Mouse (Mus musculus) C2C12 (cell line): ENCODE results near the gene Scamp5. TPM values are rescaled to one million over a fixed set of nuclear protein-coding genes. Genes with fewer than 3 reads are reported as not detected.

ENCODE experiments used
- H3K27me3 ChIP-seq: one replicate; pipeline ENCODE4 v1.6.1; 2011; ENCODE audit not compliant: control insufficient read depth, insufficient read depth, insufficient read length
- H3K36me3 ChIP-seq: one replicate; pipeline ENCODE4 v1.6.1; 2011; ENCODE audit not compliant: control insufficient read depth, insufficient read depth
- H3K4me3 ChIP-seq: one replicate; pipeline ENCODE4 v1.5.1; 2011; ENCODE audit warnings: mild to moderate bottlenecking, control low read depth; ENCODE audit not compliant: poor library complexity, insufficient read depth, severe bottlenecking
- H3K79me2 ChIP-seq: one replicate; pipeline ENCODE4 v1.6.1; 2011; ENCODE audit not compliant: control insufficient read depth, insufficient read depth
- H3K79me3 ChIP-seq: one replicate; pipeline ENCODE4 v1.6.1; 2011; ENCODE audit warnings: low read depth, control low read depth
- H3ac ChIP-seq: one replicate; pipeline ENCODE3; 2011; ENCODE audit warnings: low read depth; ENCODE audit not compliant: control insufficient read depth, insufficient read length
- CEBPB ChIP-seq: IDR thresholded peaks from one replicate; pipeline ENCODE4 v1.6.1; 2011; ENCODE audit warnings: low read depth, mild to moderate bottlenecking, control low read depth, moderate library complexity
- CTCF ChIP-seq: IDR thresholded peaks from one replicate; pipeline ENCODE4 v1.5.1; 2011; ENCODE audit not compliant: control insufficient read depth, insufficient read depth, insufficient read length
- FOSL1 ChIP-seq: IDR thresholded peaks from one replicate; pipeline ENCODE4 v1.8.0; 2011; ENCODE audit warnings: mild to moderate bottlenecking, low read length; ENCODE audit not compliant: poor library complexity, insufficient read depth, severe bottlenecking
- MAX ChIP-seq: IDR thresholded peaks from one replicate; pipeline ENCODE4 v1.6.1; 2011; ENCODE audit warnings: mild to moderate bottlenecking, control low read depth
- MYOD1 ChIP-seq: IDR thresholded peaks from one replicate; pipeline ENCODE4 v1.6.1; 2011; ENCODE audit warnings: low read depth; ENCODE audit not compliant: control insufficient read depth, insufficient read length
- MYOG ChIP-seq: IDR thresholded peaks from one replicate; pipeline ENCODE4 v1.6.1; 2011; ENCODE audit not compliant: control insufficient read depth, insufficient read length; ENCODE audit errors: extremely low read depth
- USF1 ChIP-seq: IDR thresholded peaks from one replicate; pipeline ENCODE4 v1.6.1; 2011; ENCODE audit warnings: low read depth, mild to moderate bottlenecking, control low read depth, moderate library complexity
- polyA plus RNA-seq: library from polyadenylated mRNA; unstranded; fragments of >200 nt; fragmentation: generic; extraction: Trizol; gene quantifications from one replicate; pipeline ENCODE4 v1.2.1, GENCODE M21; 2012; ENCODE audit warnings: missing spikeins

The Scamp5 gene
- polyA plus RNA-seq, 1 experiment, result 15.2 TPM

DNA sequence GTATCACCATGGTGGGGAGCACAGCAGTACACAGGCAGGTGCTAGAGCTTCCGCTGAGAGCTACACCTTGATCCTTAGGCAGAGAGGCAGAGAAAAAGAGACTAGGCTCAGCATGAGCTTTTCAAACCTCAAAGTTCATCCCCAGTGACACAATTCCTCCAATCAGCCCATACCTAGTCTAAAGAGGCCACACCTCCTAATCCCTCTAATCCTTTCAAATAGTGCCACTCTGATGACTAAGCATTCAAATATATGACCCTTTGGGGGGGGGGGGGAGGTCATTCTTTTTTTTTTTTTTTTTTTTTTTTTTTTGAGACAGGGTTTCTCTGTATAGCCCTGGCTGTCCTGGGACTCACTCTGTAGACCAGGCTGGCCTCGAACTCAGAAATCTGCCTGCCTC is 69.1 kb downstream of the Scamp5 start:
- H3K79me2 ChIP-seq, result no peaks in the 10 kb centered on the region
- TF ChIP-seq USF1 (no peak), MAX (no peak), MYOD1 (no peak), FOSL1 (no peak), CTCF (no peak), CEBPB (no peak), MYOG (no peak)

GRCm38 (mm10) chr9:57392892-57393291 is 75.0 kb downstream of the Scamp5 start:
- no peaks in the 10 kb centered on the region for H3K79me2 ChIP-seq
- H3K79me3 ChIP-seq, result no peaks in the 10 kb centered on the region
- TF ChIP-seq MAX (no peak), MYOG (no peak), FOSL1 (no peak)
- no peak overlapping the region for H3ac ChIP-seq
- no peaks in the 10 kb centered on the region for H3K36me3 ChIP-seq
- H3K27me3 ChIP-seq, result no peaks in the 10 kb centered on the region
- no peak overlapping the region for H3K4me3 ChIP-seq

More for the DNA sequence above, 69.1 kb downstream of the Scamp5 start:
- Histone ChIP-seq H3ac (no peak overlapping the region), H3K4me3 (no peak overlapping the region), H3K79me3 (no peaks in the 10 kb centered on the region), H3K36me3 (no peaks in the 10 kb centered on the region), H3K27me3 (no peaks in the 10 kb centered on the region)

Other genes starting within 250 kb of the Scamp5 start
- gene Trcg1, start 231.5 kb downstream of the Scamp5 start, polyA plus RNA-seq, result not detected
- gene 1700017B05Rik, start 205.4 kb downstream of the Scamp5 start, polyA plus RNA-seq, result 26.2 TPM
- gene Ppcdc, start 27.9 kb downstream of the Scamp5 start, polyA plus RNA-seq, result 15.1 TPM
- gene Rpp25, start 36.0 kb upstream of the Scamp5 start, polyA plus RNA-seq, result 0.55 TPM
- gene Cox5a, start 53.2 kb upstream of the Scamp5 start, polyA plus RNA-seq, result 630 TPM
- gene Fam219b, start 69.5 kb upstream of the Scamp5 start, polyA plus RNA-seq, result 20.9 TPM
- 35.7 TPM for gene Mpi, start 84.7 kb upstream of the Scamp5 start, polyA plus RNA-seq
- gene Scamp2, start 92.9 kb upstream of the Scamp5 start, polyA plus RNA-seq, result 22.5 TPM
- gene Ulk3, start 121.4 kb upstream of the Scamp5 start, polyA plus RNA-seq, result 5.4 TPM
- 0.06 TPM for gene Cplx3, start 138.2 kb upstream of the Scamp5 start, polyA plus RNA-seq
- gene Lman1l, start 152.7 kb upstream of the Scamp5 start, polyA plus RNA-seq, result 0.68 TPM
- 66.2 TPM for gene Csk, start 185.6 kb upstream of the Scamp5 start, polyA plus RNA-seq
- not detected for gene Cyp1a2, start 215.6 kb upstream of the Scamp5 start, polyA plus RNA-seq
- gene Cyp1a1, start 219.9 kb upstream of the Scamp5 start, polyA plus RNA-seq, result 0.14 TPM
- 16.8 TPM for gene Edc3, start 240.5 kb upstream of the Scamp5 start, polyA plus RNA-seq